Mouse (Mus musculus) lung, embryonic 14.5 days (tissue): Measurements from ENCODE around the gene Fbxo34. TPM values are rescaled to one million over a fixed set of nuclear protein-coding genes. Genes with fewer than 3 reads are reported as not detected.
A peak's percentile ranks its signal among the peaks of the same experiment; 100 is the strongest.

Experiments used
- ATAC-seq: fragments of 200-750 bp; cut with Nextera tagmentation; 2 replicates; pipeline ENCODE4 v1.8.0; 2017; ENCODE audit warnings: mild to moderate bottlenecking, moderate TSS enrichment, moderate library complexity; ENCODE audit not compliant: insufficient read depth
- DNase-seq: peaks from one replicate; pipeline ENCODE4 v3.0.0-alpha.2; 2015
- H3K27ac ChIP-seq: fragments of 300-500 bp; sonication (generic); 2 replicates; pipeline ENCODE4 v1.5.1; 2014; ENCODE audit warnings: low read depth, mild to moderate bottlenecking, moderate library complexity
- H3K27me3 ChIP-seq: fragments of 300-500 bp; sonication (generic); 2 replicates; pipeline ENCODE4 v1.6.1; 2014; ENCODE audit warnings: low read length, control low read depth; ENCODE audit not compliant: insufficient read depth
- H3K36me3 ChIP-seq: fragments of 300-500 bp; sonication (generic); 2 replicates; pipeline ENCODE4 v1.6.1; 2014; ENCODE audit warnings: control low read depth; ENCODE audit not compliant: insufficient read depth
- H3K4me1 ChIP-seq: fragments of 300-500 bp; sonication (generic); 2 replicates; pipeline ENCODE4 v1.6.1; 2014; ENCODE audit warnings: antibody characterized with exemption, control low read depth; ENCODE audit not compliant: insufficient read depth
- H3K4me2 ChIP-seq: fragments of 300-500 bp; sonication (generic); 2 replicates; pipeline ENCODE4 v1.6.1; 2014; ENCODE audit warnings: mild to moderate bottlenecking
- H3K4me3 ChIP-seq: fragments of 300-500 bp; sonication (generic); 2 replicates; pipeline ENCODE4 v1.5.1; 2014; ENCODE audit warnings: low read depth, low read length
- H3K9ac ChIP-seq: fragments of 300-500 bp; sonication (generic); 2 replicates; pipeline ENCODE4 v1.6.1; 2014
- H3K9me3 ChIP-seq: fragments of 300-500 bp; sonication (generic); 2 replicates; pipeline ENCODE4 v1.6.1; 2016; ENCODE audit warnings: low read depth, low read length, control low read depth
- CTCF ChIP-seq: IDR thresholded peaks from 2 replicates; pipeline ENCODE4 v1.5.1; 2016; ENCODE audit warnings: antibody characterized with exemption, low read depth
- WGBS: fragments of 180-500 bp; shearing (Covaris S2); extraction: QIAGEN DNeasy Blood & Tissue Kit; methylation state at CpG from one replicate; pipeline ENCODE4 v1.1.7; 2014; 5-methylcytosine and 5-hydroxymethylcytosine counted together
- polyA plus RNA-seq: library from polyadenylated mRNA; unstranded; fragments of >200 nt; fragmentation: Nextera tagmentation; extraction: Ambion mirVana; gene quantifications from 2 replicates; pipeline ENCODE4 v1.2.1, GENCODE M21; 2014

Fbxo34 gene
- polyA plus RNA-seq, 1 experiment from 2014 or later: 23.5 TPM

DNA sequence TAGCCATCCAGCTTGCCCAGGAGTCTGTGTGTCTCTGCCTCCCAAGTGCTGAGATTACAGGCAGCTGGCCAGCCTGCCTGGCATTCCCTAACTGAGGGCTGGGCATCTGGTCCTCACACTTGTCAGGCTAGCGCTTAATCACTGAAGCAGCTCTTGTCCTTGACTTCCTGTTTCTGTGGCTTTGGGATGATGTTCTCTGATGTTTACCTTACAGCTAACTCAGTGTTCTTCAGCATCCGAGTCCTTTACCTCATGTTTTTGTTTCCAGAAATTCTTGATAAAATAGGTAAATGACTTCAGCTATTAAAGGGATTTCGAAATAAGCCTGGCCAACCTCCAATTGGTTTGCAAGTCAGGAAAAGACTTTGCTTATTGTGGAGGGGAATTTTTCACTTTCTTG, 53.8 kb downstream of the Fbxo34 start:
- Histone ChIP-seq H3K36me3 (no peaks in the 10 kb centered on the region), H3K9me3 (no peaks in the 10 kb centered on the region), H3K4me1 (no peaks in the 10 kb centered on the region), H3K27me3 (no peaks in the 10 kb centered on the region), H3K4me3 (no peak overlapping the region), H3K9ac (no peak overlapping the region), H3K4me2 (no peak overlapping the region), H3K27ac (no peak overlapping the region)
- TF ChIP-seq CTCF: no peak
- ATAC-seq (no peak), DNase-seq (peak; percentile 12)
- 63% methylated on average over 3 of the region's 3 CpGs for WGBS

DNA sequence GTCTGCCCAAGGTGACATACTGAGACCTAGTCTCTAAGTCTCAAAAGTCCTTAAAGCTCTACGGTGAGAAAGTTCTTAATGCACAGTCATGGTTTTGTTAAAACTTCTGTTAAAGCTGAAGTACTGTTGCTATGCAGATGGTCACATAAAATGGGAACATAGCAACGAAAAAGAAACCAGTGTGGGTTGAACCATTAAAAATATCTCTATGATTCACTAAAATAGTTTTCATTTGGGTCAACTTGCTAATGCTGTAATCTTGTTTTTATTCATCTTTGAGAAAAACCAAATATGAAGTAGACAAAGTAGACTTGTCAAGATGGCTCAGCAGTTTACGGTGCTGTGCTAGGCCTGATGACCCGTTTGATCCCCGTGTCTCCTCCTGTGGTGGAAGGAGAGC, 56.5 kb downstream of the Fbxo34 start:
- DNase-seq (no peak), ATAC-seq (no peak)
- 92% methylated on average over 5 of the region's 5 CpGs for WGBS

DNA sequence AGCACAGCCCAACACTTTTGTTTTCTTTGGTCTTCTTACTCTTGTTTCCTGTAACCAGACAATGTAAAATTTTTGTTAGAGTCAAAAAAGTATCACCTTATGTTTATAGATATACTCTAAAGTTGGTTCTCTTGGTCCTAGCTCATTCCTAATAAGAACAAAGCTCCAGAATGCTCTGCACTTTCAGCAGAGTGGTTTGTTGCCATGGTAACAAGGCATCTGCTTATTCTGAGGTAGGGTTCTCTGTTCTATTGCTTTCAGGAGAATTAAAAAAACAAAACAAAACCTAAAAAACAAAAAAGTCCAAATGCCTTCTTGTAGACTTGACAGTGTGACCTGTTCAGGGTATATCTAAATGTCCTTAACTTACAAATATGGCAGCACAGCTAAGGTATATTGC, 57.8 kb downstream of the Fbxo34 start:
- Histone ChIP-seq H3K9me3 (no peaks in the 10 kb centered on the region), H3K27ac (no peak overlapping the region), H3K4me3 (no peak overlapping the region), H3K27me3 (no peaks in the 10 kb centered on the region), H3K4me1 (no peaks in the 10 kb centered on the region), H3K4me2 (no peak overlapping the region), H3K36me3 (no peaks in the 10 kb centered on the region), H3K9ac (no peak overlapping the region)
- no peak for TF ChIP-seq CTCF
- no peak for ATAC-seq
- no peak for DNase-seq

More for the DNA sequence above, 56.5 kb downstream of the Fbxo34 start:
- Histone ChIP-seq H3K9me3 (no peaks in the 10 kb centered on the region), H3K4me3 (no peak overlapping the region), H3K27ac (no peak overlapping the region), H3K36me3 (no peaks in the 10 kb centered on the region), H3K4me1 (no peaks in the 10 kb centered on the region), H3K9ac (no peak overlapping the region), H3K27me3 (no peaks in the 10 kb centered on the region), H3K4me2 (no peak overlapping the region)
- no peak for TF ChIP-seq CTCF

DNA sequence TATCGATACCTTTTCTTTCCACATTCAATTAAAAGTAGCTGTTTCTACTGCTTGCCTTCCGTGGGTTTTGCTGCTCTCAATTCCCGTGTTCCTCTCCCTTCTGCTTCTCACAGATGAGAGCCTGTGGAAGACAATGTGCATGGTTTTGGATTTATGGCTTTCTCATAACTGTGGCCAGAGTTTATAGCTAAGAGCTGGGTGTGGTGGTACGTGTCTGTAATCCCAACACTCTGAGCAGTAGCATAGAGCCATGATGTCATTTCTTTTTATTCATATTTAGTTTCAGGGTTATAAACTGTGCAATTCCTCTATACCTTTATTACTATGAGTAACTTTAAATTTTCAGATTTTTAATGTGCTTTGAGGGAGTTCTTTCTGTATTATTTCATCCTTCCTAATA, 60.0 kb downstream of the Fbxo34 start:
- 87% methylated on average over 4 of the region's 4 CpGs for WGBS

DNA sequence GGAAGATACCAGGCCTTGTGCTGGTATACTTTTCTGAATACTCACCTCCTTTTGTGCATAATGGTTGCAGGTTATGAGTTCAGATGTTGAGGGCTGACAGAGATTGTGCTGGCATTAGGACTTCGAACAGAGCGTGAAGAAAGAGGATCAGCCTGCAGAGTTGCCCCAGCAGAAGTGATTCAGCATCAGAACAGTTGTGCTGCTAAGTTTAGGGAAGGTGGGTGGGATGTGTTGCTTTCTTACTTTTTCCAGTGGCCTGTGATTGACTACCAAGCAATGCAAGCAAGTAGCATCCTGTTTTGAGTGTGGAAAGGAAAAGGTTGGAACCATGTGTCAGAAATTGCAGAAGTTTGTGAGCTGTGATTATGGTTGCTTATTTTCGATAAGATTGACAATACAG, 63.4 kb downstream of the Fbxo34 start:
- no peaks in the 10 kb centered on the region for H3K27me3 ChIP-seq
- H3K4me2 ChIP-seq: no peak overlapping the region
- DNase-seq (no peak), ATAC-seq (no peak)
- H3K9ac ChIP-seq: no peak overlapping the region
- H3K4me3 ChIP-seq: no peak overlapping the region
- TF ChIP-seq CTCF: no peak
- no peak overlapping the region for H3K27ac ChIP-seq
- no peaks in the 10 kb centered on the region for H3K36me3 ChIP-seq
- H3K9me3 ChIP-seq: no peaks in the 10 kb centered on the region
- no peaks in the 10 kb centered on the region for H3K4me1 ChIP-seq
- WGBS: 91% methylated on average over 3 of the region's 3 CpGs

More for the DNA sequence above, 60.0 kb downstream of the Fbxo34 start:
- no peaks in the 10 kb centered on the region for H3K36me3 ChIP-seq
- H3K9ac ChIP-seq: no peak overlapping the region
- no peaks in the 10 kb centered on the region for H3K4me1 ChIP-seq
- no peaks in the 10 kb centered on the region for H3K9me3 ChIP-seq
- no peak for TF ChIP-seq CTCF
- H3K4me3 ChIP-seq: no peak overlapping the region
- H3K27me3 ChIP-seq: no peaks in the 10 kb centered on the region
- no peak overlapping the region for H3K4me2 ChIP-seq
- ATAC-seq (no peak), DNase-seq (no peak)
- no peak overlapping the region for H3K27ac ChIP-seq

DNA sequence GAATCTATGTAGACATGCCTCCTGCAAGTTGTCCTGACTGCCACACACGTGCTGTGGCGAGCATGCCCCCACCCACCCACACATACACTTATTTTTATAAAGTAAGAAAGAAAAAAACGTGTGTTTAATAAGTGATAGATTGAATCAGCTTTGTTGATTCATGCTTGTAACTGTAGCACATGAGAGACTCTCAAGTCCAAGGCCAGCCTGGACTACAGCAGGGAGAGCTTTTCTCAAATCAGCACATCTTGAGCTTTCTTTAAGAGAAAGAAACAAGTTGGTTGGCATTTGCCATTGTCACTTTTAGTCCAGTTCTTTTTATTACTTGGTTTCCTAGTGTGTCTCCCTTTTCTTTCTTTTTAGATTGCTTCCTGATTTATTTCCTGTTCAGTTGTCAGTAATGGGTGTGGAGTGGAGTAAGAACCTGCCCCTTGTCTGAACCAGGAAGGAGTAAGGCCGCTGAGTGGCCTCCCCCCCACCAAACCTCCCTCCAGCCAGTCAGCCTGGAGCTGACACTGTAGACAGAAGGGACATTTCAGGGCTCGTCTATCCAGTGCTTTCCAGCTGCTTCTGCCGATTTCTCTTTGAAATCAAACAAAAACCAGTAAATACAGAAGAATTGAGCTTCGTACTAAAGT, 64.7 kb downstream of the Fbxo34 start:
- H3K36me3 ChIP-seq: no peaks in the 10 kb centered on the region
- no peak overlapping the region for H3K9ac ChIP-seq
- no peak overlapping the region for H3K4me3 ChIP-seq
- H3K27ac ChIP-seq: peak overlapping the region; percentile 12
- H3K4me2 ChIP-seq: 0 out of 2 replicates have a peak overlapping the region, but pooled peaks have one; percentile 2
- no peaks in the 10 kb centered on the region for H3K27me3 ChIP-seq
- DNase-seq (peak; percentile 44), ATAC-seq (peak; percentile 58; the same call in 1 of the 2 replicates)
- WGBS: 32% methylated on average over 7 of the region's 7 CpGs
- TF ChIP-seq CTCF: no peak
- no peaks in the 10 kb centered on the region for H3K4me1 ChIP-seq
- no peaks in the 10 kb centered on the region for H3K9me3 ChIP-seq

DNA sequence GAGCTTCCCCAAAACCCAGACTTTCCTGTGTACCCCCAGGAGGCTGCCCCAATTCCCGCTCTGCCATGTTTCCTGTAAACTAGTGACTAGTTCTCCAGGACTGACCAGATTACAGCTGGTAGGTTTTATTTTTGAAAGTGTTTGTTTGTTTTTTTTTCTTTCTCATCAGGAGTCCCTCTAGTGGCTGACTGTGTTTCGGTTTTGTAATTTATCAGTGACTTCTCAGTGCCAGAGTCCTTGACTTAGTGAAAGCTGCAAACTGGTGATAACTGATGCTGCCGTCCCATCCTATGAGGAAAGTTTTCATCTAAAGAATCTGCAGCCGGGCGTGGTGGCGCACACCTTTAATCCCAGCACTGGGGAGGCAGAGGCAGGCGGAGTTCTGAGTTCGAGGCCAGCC, 65.4 kb downstream of the Fbxo34 start:
- peak; percentile 35 for TF ChIP-seq CTCF
- H3K4me3 ChIP-seq: no peak overlapping the region
- no peaks in the 10 kb centered on the region for H3K4me1 ChIP-seq
- H3K27ac ChIP-seq: 0 out of 2 replicates have a peak overlapping the region, but pooled peaks have one; percentile 12
- no peak overlapping the region for H3K9ac ChIP-seq
- no peaks in the 10 kb centered on the region for H3K27me3 ChIP-seq
- no peaks in the 10 kb centered on the region for H3K36me3 ChIP-seq
- no peak overlapping the region for H3K4me2 ChIP-seq
- ATAC-seq (no peak), DNase-seq (peak; percentile 25)
- WGBS: 87% methylated on average over 8 of the region's 8 CpGs
- no peaks in the 10 kb centered on the region for H3K9me3 ChIP-seq
